Mouse (Mus musculus) brown adipose tissue, adult 24 weeks (tissue): ENCODE data around the gene Gusb. TPM values are rescaled to one million over a fixed set of nuclear protein-coding genes. Genes with fewer than 3 reads are reported as not detected.

ENCODE experiments used
- H3K27ac ChIP-seq: fragments of 200-500 bp; replicated peaks from 2 replicates; pipeline ENCODE4 v1.5.1; 2012; ENCODE audit warnings: low read depth, mild to moderate bottlenecking, low read length
- H3K4me1 ChIP-seq: fragments of 200-500 bp; 2 replicates; pipeline ENCODE4 v1.6.1; 2012; ENCODE audit warnings: low read length, mixed read lengths; ENCODE audit not compliant: control insufficient read depth, insufficient read depth, insufficient read length
- H3K4me3 ChIP-seq: fragments of 200-500 bp; 2 replicates; pipeline ENCODE4 v1.5.1; 2012; ENCODE audit warnings: low read depth, mild to moderate bottlenecking, low read length, moderate library complexity; ENCODE audit not compliant: insufficient read depth
- polyA plus RNA-seq: library from polyadenylated mRNA; stranded (reverse); fragments of >200 nt; gene quantifications from 2 replicates; pipeline ENCODE4 v1.2.4, GENCODE M21; 2012; ENCODE audit not compliant: missing spikeins, insufficient read depth, insufficient read length

Gusb gene
- polyA plus RNA-seq, 1 experiment, result 16.5 TPM

DNA sequence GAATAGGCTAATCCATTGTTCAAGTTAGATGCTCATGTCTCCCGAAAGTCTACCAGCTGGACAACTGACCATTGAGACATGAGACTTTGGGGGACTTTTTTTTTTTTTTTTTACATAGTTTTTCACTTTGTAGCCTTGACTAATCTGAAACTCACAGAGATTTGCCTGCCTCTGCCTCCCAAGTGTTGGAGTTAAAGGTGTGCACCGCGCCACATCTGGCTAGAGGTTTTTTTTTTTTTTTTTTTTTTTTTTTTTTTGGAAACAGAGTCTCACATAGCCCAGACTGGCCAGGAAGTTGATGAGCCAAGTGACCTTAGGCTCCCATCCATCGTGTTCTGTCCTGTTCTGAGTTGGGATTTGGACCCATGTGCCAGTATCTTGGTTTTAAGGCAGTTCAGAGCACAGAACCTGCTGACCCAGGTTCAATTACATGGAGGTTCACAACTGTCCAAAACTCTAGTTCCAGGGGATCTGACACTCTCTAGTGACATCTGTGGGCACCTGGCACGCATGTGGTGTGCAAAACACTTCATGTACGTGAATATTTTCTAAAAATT, 5.3 kb upstream of the Gusb start:
- H3K4me1 ChIP-seq, result peaks cover 3% of the 10 kb centered on the region; the same call in 1 of the 2 replicates
- H3K27ac ChIP-seq, result no peak overlapping the region
- no peak overlapping the region for H3K4me3 ChIP-seq

DNA sequence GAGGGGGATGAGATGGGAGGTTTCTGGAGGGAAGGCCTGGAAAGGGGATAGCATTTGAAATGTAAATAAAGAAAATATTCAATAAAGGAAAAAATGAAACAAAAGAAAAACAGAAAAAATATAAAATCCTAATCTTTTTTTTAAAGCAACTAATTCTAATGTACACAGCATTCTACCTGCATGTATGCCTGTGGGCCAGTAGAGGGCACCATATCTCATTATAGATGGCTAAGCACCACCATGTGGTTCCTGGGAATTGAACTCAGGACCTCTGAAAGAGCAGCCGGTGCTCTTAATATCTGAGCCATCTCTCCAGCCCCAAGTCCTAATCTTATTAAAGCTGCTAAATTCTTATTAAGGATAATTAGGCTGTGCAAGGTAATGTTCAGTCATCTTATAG, 4.5 kb upstream of the Gusb start:
- Histone ChIP-seq H3K27ac (no peak overlapping the region), H3K4me3 (no peak overlapping the region), H3K4me1 (peaks cover 5% of the 10 kb centered on the region; the same call in 1 of the 2 replicates)

DNA sequence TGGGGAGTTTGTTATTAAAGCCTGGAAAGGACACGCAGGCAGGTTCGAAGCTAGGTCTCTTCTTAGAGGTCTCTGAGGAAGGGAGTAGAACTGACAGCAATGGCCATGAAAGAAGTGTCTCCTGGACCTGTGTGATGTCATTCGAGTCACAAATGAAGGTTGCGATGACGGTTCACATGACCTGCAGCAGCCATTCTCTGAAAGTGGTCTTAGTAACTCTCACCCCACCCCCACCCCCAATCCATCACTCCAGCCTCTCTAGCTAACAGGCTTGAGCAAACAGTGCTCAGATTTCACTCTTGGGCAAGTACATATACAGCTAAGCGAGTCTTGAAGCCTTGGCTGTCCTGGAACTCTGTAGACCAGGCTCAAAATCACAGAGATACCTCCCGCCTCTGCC, 380 bp upstream of the Gusb start:
- peak overlapping the region; percentile 96 for H3K27ac ChIP-seq
- H3K4me3 ChIP-seq, result peak overlapping the region; percentile 90
- H3K4me1 ChIP-seq, result peaks cover 8% of the 10 kb centered on the region; the same call in 1 of the 2 replicates

DNA sequence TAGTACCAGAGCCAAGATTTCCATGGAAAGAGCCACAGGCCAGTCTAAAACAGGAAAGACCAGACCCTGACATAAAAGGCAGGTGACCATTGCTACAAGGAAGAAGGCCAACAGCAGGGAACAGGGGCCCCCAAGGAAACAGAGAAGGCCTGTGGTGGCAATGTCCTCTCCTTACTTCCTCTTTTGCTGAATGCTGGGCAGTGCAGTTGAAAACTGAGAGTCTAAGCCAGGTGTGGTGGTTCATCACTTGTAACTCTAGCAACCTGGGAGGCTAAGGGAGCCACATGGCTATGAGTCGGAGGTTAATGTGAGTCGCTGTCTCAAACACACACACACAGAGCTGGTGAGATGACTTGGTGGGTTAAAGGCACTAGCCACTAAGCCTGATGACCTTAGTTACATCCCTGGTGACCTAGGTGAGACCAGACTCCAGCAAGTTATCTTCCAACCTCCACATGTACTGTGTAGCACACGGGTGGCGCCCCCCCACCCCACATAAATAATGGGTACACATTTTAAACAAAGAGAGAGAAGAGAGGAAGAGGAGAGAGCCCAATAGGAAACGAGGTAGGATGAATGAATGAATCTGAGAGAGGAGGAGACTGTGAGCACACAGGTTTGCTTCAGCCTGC, 1.4 kb downstream of the Gusb start:
- Histone ChIP-seq H3K27ac (peak overlapping the region; percentile 40), H3K4me1 (peaks cover 8% of the 10 kb centered on the region; the same call in 1 of the 2 replicates), H3K4me3 (peak overlapping the region; percentile 90)

DNA sequence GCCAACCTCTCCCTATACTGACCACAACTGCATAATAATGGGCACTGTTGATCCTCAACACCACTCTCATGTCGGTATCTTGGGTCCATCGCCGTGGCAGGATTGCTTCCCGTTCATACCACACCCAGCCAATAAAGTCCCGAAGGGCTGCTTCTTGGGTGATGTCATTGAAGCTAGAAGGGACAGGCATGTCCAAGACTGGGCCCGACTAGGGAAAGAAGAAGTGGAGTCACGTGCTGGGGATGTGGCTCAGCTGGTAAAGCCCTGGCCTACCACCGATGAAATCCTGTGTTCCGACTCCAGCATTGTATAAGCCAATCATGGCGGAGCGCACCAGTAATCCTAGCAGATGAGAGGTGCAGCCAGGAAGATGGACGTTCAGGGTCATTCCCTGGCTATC, 2.1 kb downstream of the Gusb start:
- peaks cover 8% of the 10 kb centered on the region; the same call in 1 of the 2 replicates for H3K4me1 ChIP-seq
- peak overlapping the region; percentile 40 for H3K27ac ChIP-seq
- H3K4me3 ChIP-seq, result no peak overlapping the region

DNA sequence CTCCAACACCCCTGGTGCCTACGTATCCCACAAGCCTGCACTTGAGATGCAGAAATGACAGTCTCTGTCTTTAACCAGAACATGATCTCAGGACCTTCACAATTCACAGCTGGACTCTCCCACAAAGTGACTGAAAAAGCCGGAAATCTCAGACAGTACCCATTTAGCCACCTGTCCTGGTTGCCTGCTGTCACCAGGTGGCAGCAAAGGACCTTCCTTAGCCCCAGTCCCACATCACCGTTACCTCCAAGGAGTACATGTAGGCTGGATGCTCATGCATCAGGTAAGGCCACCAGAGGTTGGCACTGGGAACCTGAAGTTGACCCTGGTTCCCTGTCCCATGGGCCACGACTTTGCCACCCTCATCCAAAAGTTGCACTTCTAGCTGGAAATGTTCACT, 3.8 kb downstream of the Gusb start:
- Histone ChIP-seq H3K4me1 (peaks cover 8% of the 10 kb centered on the region; the same call in 1 of the 2 replicates), H3K27ac (no peak overlapping the region), H3K4me3 (no peak overlapping the region)

DNA sequence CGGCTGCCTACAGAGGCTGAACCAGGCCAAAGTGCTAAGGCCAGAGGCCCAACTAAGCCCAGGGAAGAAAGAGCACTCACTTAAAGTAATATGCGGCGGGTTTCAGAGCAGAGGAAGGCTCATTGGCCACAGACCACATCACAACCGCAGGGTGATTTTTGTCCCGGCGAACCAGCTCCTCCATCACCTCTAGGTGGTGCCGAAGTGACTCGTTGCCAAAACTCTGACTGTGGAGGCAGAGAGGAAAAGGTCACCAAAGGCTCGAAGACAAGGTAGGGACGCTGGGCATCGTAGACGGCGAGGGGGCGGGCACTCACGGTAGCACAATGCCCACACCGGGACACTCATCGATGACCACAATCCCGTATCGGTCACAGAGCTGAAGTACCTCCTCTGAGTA, 5.1 kb downstream of the Gusb start:
- Histone ChIP-seq H3K4me3 (no peak overlapping the region), H3K27ac (no peak overlapping the region), H3K4me1 (0 out of 2 replicates have a peak, but pooled peaks cover 3% of the 10 kb centered on the region)

DNA sequence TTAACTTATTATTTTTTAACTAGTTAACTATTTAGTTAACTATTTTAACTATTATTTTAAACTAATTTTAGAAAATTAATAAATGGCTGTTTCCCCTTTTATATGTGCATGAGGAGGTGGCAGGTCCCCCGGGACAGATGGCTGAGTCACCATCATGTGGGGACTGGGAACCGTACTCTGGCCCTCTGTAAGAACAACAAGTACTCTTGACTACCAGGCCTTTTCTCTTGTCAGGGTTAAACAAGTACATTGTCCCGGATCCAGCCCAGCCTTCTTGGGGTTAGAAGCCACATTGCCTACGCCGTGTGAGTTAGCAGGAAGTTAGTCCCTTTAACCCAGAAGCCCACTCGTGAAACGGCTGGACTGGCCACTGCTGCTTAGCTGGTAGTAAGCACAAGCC, 7.9 kb downstream of the Gusb start:
- Histone ChIP-seq H3K4me1 (peaks cover under 1% of the 10 kb centered on the region; the same call in 1 of the 2 replicates), H3K4me3 (no peak overlapping the region), H3K27ac (no peak overlapping the region)

DNA sequence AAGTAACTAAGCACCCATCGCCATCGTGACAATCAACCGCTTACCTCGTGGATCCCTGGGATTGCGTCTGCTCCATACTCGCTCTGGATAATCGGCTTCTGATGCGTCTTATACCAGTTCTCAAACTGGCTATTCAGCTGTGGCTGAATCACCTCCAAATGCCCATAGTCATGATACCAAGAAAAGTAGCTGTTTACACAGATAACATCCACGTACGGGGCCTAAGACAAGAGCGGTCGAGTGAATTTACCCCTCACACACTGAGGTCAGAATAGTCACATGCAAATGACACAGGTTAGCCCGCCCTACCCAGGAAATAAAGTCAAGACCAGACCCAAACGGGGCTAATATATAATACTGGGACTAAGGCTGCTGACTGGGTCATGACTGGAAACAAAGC, 9.5 kb downstream of the Gusb start:
- H3K4me1 ChIP-seq, result peaks cover 2% of the 10 kb centered on the region; the same call in 1 of the 2 replicates
- no peak overlapping the region for H3K4me3 ChIP-seq

DNA sequence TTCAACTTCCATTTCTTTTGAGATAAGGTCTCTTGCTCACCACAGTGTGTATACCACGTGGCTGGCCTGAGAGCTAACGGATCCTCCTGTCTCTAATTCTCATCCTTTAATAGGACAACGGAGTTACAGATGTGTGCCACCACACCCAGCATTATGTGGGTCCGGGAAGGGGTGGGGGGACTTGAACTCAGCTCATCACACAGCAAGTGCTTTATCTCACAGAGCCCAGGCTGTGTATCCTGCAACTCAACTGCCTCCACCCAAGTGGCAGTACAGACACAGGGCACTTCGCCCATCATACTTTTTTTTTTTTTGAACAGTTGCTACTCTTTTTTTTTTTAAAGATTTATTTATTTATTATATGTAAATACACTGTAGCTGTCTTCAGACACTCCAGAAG, 11.0 kb downstream of the Gusb start:
- no peak overlapping the region for H3K27ac ChIP-seq
- H3K4me3 ChIP-seq, result no peak overlapping the region
- H3K4me1 ChIP-seq, result peaks cover 2% of the 10 kb centered on the region; the same call in 1 of the 2 replicates

More for the DNA sequence above, 9.5 kb downstream of the Gusb start:
- no peak overlapping the region for H3K27ac ChIP-seq

DNA sequence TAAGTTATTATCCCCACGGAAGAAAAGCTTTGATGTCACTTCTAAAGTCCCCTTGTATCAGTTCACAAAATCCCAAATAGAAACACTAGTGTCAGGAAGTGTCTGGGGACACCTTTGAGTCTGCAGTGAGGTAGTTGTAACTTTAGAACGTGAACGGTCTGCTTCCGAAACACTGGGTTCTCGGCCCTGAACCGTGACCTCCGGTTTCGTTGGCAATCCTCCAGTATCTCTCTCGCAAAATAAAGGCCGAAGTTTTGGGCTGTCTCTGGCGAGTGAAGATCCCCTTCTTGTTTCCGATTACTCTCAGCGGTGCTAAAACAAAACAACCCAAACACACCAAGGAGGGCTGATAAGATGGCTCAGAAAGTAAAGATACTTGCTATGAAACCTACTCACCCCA, 13.5 kb downstream of the Gusb start:
- Histone ChIP-seq H3K27ac (peak overlapping the region; percentile 20), H3K4me1 (peaks cover 2% of the 10 kb centered on the region; the same call in 1 of the 2 replicates), H3K4me3 (no peak overlapping the region)

DNA sequence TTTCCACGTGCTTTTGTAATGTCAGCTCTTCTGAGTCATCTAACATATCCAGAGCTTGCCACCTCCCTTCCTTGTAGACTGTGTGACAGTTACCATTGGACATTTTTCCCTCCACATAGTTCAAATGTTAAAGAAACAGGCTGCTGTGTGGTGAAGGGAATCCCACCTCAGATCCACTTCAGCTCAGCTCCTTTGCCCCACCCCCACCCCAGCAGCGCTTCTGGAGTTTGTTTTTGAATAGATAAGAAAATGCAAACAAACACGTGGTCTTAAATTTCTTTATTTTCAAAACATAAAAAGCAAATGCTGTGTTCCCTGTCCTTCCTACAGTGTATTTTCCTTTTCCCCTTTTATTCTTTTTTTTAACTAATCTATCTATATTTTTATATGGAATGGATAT, 22.6 kb downstream of the Gusb start:
- Histone ChIP-seq H3K4me1 (no peaks in the 10 kb centered on the region), H3K4me3 (no peak overlapping the region), H3K27ac (no peak overlapping the region)

DNA sequence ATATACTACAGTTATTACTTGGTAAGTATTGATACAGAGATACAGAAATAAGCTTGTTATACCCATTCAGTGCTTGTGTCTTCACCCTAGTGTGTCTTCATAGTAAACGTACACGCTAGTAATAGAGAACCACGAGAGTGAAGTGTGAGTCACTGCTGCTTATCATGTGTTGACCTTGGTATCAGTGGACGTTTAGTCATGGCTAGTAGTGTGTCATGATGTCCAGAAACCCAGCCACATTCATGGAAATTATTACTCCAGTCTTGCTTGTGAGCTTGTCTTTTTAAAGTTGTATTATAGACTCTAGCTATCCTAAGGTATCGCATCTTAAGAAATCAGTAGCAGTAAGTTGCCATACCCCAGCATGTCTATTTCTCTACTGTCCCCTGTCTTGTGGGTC, 24.2 kb downstream of the Gusb start:
- Histone ChIP-seq H3K27ac (no peak overlapping the region), H3K4me3 (no peak overlapping the region), H3K4me1 (no peaks in the 10 kb centered on the region)

DNA sequence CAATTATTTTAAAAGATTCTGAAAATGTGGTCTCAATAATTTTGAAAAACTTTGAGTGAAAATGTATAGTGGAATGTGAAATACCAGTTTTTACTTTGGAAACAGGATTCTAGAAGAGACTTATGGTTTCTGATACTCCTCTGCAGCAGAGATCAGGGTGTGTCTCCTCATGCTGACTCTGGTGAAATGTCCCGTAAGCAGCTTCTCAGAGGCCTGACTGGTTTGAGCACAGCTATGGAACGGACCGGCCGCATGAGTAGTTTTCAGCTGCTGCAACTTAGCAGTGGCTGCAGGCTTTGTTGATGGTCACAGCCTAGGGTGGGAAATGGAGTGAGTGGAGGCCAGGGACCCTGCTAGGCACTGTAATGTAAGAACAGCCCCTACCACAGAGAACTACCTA, 25.1 kb downstream of the Gusb start:
- Histone ChIP-seq H3K27ac (no peak overlapping the region), H3K4me1 (no peaks in the 10 kb centered on the region), H3K4me3 (no peak overlapping the region)

DNA sequence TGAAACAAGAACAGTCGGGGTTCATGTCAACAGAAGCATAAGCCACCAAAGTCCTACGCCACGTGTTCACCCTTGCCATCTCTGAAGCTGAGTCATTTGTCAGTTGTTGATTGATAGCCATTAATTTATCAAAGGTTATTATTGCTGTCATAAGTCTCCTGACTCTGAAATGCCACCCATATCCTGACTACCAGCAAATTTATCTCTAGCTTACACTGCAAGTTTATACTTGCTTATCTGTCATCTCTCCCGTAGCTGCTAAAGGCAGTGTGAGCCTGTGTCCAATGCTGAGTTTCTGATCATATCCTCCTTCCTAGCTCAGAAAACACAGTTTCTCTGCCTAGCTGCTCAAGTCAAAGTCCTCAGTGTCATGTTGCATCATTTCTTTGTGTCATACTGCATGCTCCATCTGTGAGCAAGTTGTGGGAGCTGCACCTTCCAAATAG, 28.0 kb downstream of the Gusb start:
- Histone ChIP-seq H3K27ac (no peak overlapping the region), H3K4me3 (no peak overlapping the region), H3K4me1 (no peaks in the 10 kb centered on the region)

DNA sequence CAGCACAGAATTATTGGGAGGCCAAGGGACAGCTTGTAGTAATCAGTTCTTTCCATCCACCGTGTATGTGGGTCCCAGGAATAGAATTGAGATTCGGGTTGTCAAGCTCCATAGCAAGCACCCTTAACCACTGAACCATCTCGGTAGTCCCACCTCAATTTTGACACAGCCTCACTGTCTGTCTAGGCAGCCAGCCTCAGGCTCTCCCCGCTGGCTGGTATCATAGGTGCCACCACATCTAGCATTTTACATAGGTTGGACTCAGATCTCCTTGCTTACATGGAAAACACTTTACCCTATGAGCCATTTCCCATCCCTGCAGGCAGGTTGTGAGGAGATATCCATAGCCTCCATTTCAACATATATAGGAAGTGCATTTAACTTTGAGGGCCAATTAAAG, 28.5 kb downstream of the Gusb start:
- no peaks in the 10 kb centered on the region for H3K4me1 ChIP-seq
- H3K4me3 ChIP-seq, result no peak overlapping the region
- no peak overlapping the region for H3K27ac ChIP-seq
